Mouse (Mus musculus) testis, adult 2 months (tissue): Measurements from ENCODE around the gene Cbr3. TPM values are rescaled to one million over a fixed set of nuclear protein-coding genes. Genes with fewer than 3 reads are reported as not detected.
"Not testable (repeated sequence)": the region's sequence is repeated elsewhere in the genome, so short reads cannot be mapped to it uniquely, and the experiment has no call there.

Experiments
- H3K27ac ChIP-seq: fragments of 200-500 bp; 2 replicates; pipeline ENCODE4 v1.5.1; 2012; ENCODE audit warnings: low read depth, low read length; ENCODE audit not compliant: control insufficient read depth, insufficient read depth
- H3K27me3 ChIP-seq: fragments of 200-500 bp; 2 replicates; pipeline ENCODE4 v1.6.1; 2012; ENCODE audit warnings: mild to moderate bottlenecking, low read length, moderate library complexity; ENCODE audit not compliant: control insufficient read depth, insufficient read depth
- H3K36me3 ChIP-seq: fragments of 200-500 bp; 2 replicates; pipeline ENCODE4 v1.6.1; 2012; ENCODE audit warnings: mild to moderate bottlenecking, low read length; ENCODE audit not compliant: control insufficient read depth, insufficient read depth
- H3K4me1 ChIP-seq: fragments of 200-500 bp; 2 replicates; pipeline ENCODE4 v1.6.1; 2012; ENCODE audit warnings: low read length; ENCODE audit not compliant: control insufficient read depth, insufficient read depth
- H3K4me3 ChIP-seq: fragments of 200-500 bp; 2 replicates; pipeline ENCODE4 v1.5.1; 2012; ENCODE audit warnings: low read depth, mild to moderate bottlenecking, low read length, moderate library complexity, mixed read lengths; ENCODE audit not compliant: control insufficient read depth
- CTCF ChIP-seq: fragments of 200-500 bp; IDR thresholded peaks from 2 replicates; pipeline ENCODE4 v1.5.1; 2012; ENCODE audit warnings: low read depth, mild to moderate bottlenecking, inconsistent platforms, low read length, moderate library complexity; ENCODE audit not compliant: control insufficient read depth, insufficient read depth, insufficient replicate concordance
- POLR2A ChIP-seq: fragments of 200-500 bp; IDR thresholded peaks from 2 replicates; pipeline ENCODE4 v1.6.1; 2012; ENCODE audit warnings: low read depth, mild to moderate bottlenecking, inconsistent platforms, low read length, moderate library complexity; ENCODE audit not compliant: control insufficient read depth
- polyA plus RNA-seq: library from polyadenylated mRNA; depleted of rRNA; stranded (reverse); fragments of >200 nt; gene quantifications from 2 replicates; pipeline ENCODE4 v1.2.3, GENCODE M21; 2012; rRNA removed

The Cbr3 gene
- polyA plus RNA-seq: 1.3 and 2.0 TPM in 2 replicates

DNA sequence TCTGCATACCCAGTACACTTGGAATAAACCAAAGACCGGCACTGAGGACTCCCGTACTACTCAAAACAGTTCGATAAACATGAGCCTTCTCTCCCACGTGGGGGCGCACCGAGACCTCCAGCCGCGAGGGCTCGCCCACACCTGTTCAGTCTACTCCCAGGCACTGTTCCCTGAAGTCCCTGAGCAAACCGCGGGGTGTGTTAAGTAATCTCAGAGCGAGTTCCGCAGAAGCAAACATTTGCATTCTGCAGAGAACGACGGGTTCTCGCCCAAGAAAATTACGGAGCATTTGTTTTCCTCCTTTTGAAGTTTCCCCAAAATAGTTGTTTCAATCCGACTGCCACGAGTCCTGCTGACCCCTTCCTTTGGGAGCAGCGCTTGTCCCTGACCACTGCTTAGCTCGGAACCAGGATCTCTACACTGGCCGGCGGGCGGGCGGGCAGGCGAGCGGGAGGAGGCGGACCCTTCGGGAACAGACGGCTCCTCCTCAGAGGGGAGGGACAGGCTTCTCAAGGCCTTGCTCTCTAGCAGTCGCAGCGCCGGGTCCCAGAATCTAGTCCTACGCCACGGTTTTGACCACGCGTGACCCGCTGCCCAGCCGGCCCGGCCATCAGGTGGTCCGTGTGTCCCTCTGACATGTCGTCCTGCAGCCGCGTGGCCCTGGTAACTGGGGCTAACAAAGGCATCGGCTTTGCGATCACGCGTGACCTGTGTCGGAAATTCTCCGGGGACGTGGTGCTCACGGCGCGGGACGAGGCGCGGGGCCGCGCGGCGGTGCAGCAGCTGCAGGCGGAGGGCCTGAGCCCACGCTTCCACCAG is at the start of gene Cbr3:
Cbr3 (plus strand) TSS at position 527 of the 819 bp plus-strand sequence.
- Histone ChIP-seq H3K4me1 (peaks cover 15% of the 10 kb centered on the region), H3K4me3 (peak within 1 kb of the TSS; percentile 23), H3K27ac (no peak within 1 kb of the TSS; the same call in 1 of the 2 replicates), H3K27me3 (0 out of 2 replicates have a peak, but pooled peaks cover 3% of the 10 kb centered on the region), H3K36me3 (no peaks in the 10 kb centered on the region)
- no peak for TF ChIP-seq POLR2A
- TF ChIP-seq CTCF: 0 out of 2 replicates have a peak, but pooled peaks have one; percentile 14

DNA sequence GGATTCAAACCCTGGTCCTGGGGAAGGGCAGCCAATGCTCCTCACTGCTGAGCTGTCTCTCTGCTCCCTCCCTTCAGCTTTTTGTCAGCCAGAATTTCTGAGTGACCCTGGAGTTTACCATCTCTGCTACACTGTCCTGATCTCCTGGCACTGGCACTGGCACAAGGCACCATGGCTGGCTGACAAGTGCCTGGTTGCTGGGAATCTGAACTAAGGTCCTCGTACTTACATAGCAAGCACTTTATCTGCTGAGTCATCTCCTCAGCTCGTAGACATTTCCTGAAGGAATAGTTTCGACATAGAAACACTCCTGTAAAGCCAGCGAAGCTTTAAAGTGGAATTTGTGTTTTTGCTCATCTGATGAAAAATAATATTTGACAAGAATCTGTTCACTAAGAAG is 39.0 kb upstream of the Cbr3 start:
- H3K4me1 ChIP-seq: no peaks in the 10 kb centered on the region
- no peaks in the 10 kb centered on the region for H3K27me3 ChIP-seq
- no peak overlapping the region for H3K27ac ChIP-seq
- no peaks in the 10 kb centered on the region for H3K36me3 ChIP-seq
- TF ChIP-seq POLR2A: no peak
- no peak for TF ChIP-seq CTCF
- H3K4me3 ChIP-seq: no peak overlapping the region

DNA sequence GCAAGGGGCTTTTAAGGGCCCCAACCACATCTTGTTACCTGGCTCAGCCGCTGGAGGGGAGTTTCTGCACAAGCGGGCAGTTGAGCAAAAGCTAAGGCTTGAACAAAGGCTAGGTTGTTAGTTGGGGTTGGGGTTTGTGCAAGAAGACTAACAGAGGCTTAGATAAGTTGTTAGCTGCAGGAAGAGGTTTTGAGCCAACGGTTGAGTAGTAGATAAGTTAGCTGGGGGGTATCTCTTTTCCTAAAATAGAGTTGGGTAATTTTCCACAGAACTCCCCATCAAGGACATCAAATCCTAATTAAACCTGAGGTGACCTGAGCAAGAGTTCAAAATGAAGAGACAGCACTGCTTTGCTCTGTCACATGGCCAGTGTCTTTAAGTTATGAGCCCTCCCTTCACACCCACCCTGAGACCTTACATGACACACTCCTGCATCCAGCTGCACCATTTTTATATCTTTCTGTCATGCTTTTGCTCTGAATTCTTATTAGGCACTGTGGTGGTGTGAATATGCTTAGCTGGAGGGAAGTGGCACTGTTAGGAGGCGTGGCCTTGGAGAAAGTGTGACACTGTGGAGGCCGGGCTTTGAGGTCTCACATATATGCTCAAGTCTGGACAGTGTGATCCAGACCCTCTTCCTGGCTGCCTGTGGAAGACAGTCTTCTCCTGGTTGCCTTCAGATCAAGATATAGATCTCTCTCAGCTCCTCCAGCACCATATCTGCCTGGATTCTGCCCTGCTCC is 34.4 kb upstream of the Cbr3 start:
- H3K27me3 ChIP-seq: no peaks in the 10 kb centered on the region
- TF ChIP-seq CTCF (no peak), POLR2A (no peak)
- H3K4me1 ChIP-seq: no peaks in the 10 kb centered on the region
- H3K4me3 ChIP-seq: no peak overlapping the region
- H3K36me3 ChIP-seq: no peaks in the 10 kb centered on the region
- H3K27ac ChIP-seq: no peak overlapping the region

DNA sequence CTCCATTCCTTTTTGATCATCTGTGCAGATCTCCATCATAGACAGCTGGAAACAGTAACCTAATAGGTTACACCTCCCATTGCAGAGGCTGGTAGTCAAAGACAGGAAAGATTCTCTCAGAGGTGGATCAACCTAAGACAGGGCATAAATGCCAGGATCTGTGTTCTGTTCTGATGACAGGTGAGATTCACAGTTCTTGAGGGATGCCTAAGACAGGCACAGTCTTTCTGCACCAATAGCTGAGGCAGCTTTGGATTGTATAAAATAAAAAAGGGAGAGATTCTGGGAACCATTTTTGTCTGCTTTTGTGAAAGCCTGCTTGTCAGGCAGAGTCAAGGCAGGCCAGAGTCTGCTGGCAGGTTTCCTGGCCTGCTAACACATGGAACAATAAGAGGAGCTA is 15.0 kb upstream of the Cbr3 start:
- Histone ChIP-seq H3K36me3 (no peaks in the 10 kb centered on the region), H3K4me3 (no peak overlapping the region), H3K27ac (no peak overlapping the region), H3K4me1 (no peaks in the 10 kb centered on the region), H3K27me3 (no peaks in the 10 kb centered on the region)
- no peak for TF ChIP-seq CTCF
- no peak for TF ChIP-seq POLR2A

DNA sequence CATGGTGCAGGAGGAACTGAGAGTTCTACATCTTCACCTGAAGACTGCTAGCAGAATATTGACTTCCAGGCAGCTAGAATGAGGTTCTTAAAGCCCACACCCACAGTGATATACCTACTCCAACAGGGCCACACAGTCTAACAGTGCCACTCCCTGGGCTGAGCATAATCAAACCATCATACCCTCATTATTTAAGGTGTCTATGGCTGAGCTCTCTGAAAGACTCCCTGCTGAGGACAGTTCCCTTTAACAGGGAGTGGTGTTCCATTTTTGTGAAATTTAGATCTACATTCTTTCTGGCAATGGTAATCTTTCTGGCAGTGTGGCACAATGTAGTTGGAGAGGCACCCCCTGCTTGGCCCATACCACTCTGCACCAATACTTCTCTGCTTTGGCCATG is 13.5 kb upstream of the Cbr3 start:
- TF ChIP-seq CTCF (no peak), POLR2A (no peak)
- Histone ChIP-seq H3K4me1 (no peaks in the 10 kb centered on the region), H3K27me3 (no peaks in the 10 kb centered on the region)

DNA sequence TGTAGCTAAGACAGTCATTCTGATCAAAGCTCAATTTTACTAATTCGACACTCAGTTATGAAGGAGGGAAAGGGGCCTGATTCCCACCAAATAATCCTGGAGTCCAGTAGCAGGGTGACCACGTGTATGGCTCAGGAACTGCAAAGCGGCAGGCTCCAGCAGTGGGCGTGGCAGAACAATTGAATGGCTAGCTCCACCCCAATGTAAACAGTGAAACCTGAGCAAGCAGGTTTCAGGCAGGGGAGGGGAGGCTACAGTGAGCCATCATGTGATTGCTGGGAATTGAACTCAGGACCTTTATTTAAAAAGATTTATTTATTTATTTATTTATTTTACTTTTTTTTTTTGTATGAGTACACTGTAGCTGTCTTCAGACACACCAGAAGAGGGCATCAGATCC is 12.5 kb upstream of the Cbr3 start:
- H3K4me3 ChIP-seq, H3K4me1 ChIP-seq, H3K27me3 ChIP-seq, H3K36me3 ChIP-seq, H3K27ac ChIP-seq: not testable (repeated sequence)

More for the DNA sequence above, 13.5 kb upstream of the Cbr3 start:
- Histone ChIP-seq H3K27ac (no peak overlapping the region), H3K36me3 (no peaks in the 10 kb centered on the region), H3K4me3 (no peak overlapping the region)

DNA sequence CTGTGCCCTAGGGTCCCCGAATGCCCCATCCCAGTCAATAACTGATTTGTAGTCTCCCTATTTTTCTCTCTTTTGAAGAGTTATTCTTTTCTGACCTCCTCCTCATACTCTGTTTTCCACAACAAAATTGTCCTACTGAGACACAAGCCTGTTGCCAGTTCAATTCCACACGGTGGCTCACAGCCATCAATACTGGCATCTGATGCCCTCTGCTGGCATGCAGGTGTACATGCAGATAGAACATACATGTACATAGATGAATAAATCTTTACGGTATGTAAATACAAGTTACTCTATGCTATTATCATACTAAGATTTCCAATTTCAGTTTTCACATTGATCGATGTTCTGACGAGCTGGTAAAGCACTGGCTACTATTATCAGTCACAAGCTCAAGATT is 12.0 kb upstream of the Cbr3 start:
- H3K4me1 ChIP-seq: no peaks in the 10 kb centered on the region
- no peaks in the 10 kb centered on the region for H3K27me3 ChIP-seq
- TF ChIP-seq POLR2A (no peak), CTCF (peak; percentile 10; the same call in 1 of the 2 replicates)

More for the DNA sequence above, 12.0 kb upstream of the Cbr3 start:
- Histone ChIP-seq H3K4me3 (no peak overlapping the region), H3K36me3 (no peaks in the 10 kb centered on the region), H3K27ac (no peak overlapping the region)
